Mouse (Mus musculus): ENCODE data around the gene Zfp112.
"Not testable (repeated sequence)": the region's sequence is repeated elsewhere in the genome, so short reads cannot be mapped to it uniquely, and the experiment has no call there.

Zfp112 gene

GRCm38 (mm10) chr7:24112156-24112856 lies at the start of gene Zfp112:
Gene Zfp112, plus strand, starts transcription at chr7:24112314.
- DNase-seq (ENCODE audit: low spot score in 2 of 2), result peak in 1 of 2 experiments; percentile 74

GRCm38 (mm10) chr7:24074424-24074823 lies 37.7 kb upstream of the Zfp112 start:
- not testable (repeated sequence) for DNase-seq (ENCODE audit: low spot score in 2 of 2)

GRCm38 (mm10) chr7:24081634-24082431 lies 30.3 kb upstream of the Zfp112 start, which contains the start of gene Zfp180:
Gene Zfp180, plus strand, starts transcription at chr7:24081924.
- DNase-seq (ENCODE audit: low spot score in 2 of 2), result peak; percentile 79 to 89

- no peak for DNase-seq (ENCODE audit: low spot score in 2 of 2)
Observed at GRCm38 (mm10) chr7:24082457-24083235, 29.5 kb upstream of the Zfp112 start.

GRCm38 (mm10) chr7:24086871-24087270 lies 25.2 kb upstream of the Zfp112 start:
- DNase-seq (ENCODE audit: low spot score in 2 of 2), result no peak

- DNase-seq (ENCODE audit: low spot score in 2 of 2), result no peak
Observed at GRCm38 (mm10) chr7:24087485-24088125, 24.5 kb upstream of the Zfp112 start.

- no peak for DNase-seq (ENCODE audit: low spot score in 2 of 2)
Observed at GRCm38 (mm10) chr7:24104403-24104802, 7.7 kb upstream of the Zfp112 start.

- no peak for DNase-seq (ENCODE audit: low spot score in 2 of 2)
Observed at GRCm38 (mm10) chr7:24105144-24105703, 6.9 kb upstream of the Zfp112 start.

- DNase-seq (ENCODE audit: low spot score in 2 of 2), result no peak
Observed at GRCm38 (mm10) chr7:24110839-24111238, 1.3 kb upstream of the Zfp112 start.

GRCm38 (mm10) chr7:24111772-24112155 lies 350 bp upstream of the Zfp112 start:
- no peak for DNase-seq (ENCODE audit: low spot score in 2 of 2)

- DNase-seq (ENCODE audit: low spot score in 2 of 2), result no peak
Observed at GRCm38 (mm10) chr7:24113001-24113400, 887 bp downstream of the Zfp112 start.

- DNase-seq (ENCODE audit: low spot score in 2 of 2), result no peak
Observed at GRCm38 (mm10) chr7:24116655-24117054, 4.5 kb downstream of the Zfp112 start.

- no peak for DNase-seq (ENCODE audit: low spot score in 2 of 2)
Observed at GRCm38 (mm10) chr7:24133425-24133995, 21.4 kb downstream of the Zfp112 start.

GRCm38 (mm10) chr7:24133996-24134828 lies 22.1 kb downstream of the Zfp112 start, which contains the start of gene Zfp235:
Gene Zfp235, plus strand, starts transcription at chr7:24134169.
- DNase-seq (ENCODE audit: low spot score in 2 of 2), result peak; percentile 62 to 78

- no peak for DNase-seq (ENCODE audit: low spot score in 2 of 2)
Observed at GRCm38 (mm10) chr7:24142566-24142965, 30.5 kb downstream of the Zfp112 start.

GRCm38 (mm10) chr7:24153272-24153671 lies 41.2 kb downstream of the Zfp112 start:
- no peak for DNase-seq (ENCODE audit: low spot score in 2 of 2)

GRCm38 (mm10) chr7:24172191-24172590 lies 60.1 kb downstream of the Zfp112 start:
- no peak for DNase-seq (ENCODE audit: low spot score in 2 of 2)

- peak; percentile 43 to 78 for DNase-seq (ENCODE audit: low spot score in 2 of 2)
Observed at GRCm38 (mm10) chr7:24174618-24175336, 62.7 kb downstream of the Zfp112 start, which contains the start of gene Zfp114. Gene Zfp114, plus strand, starts transcription at chr7:24175060.

GRCm38 (mm10) chr7:24175337-24175711 lies 63.2 kb downstream of the Zfp112 start:
- no peak for DNase-seq (ENCODE audit: low spot score in 2 of 2)
